Mouse (Mus musculus) adrenal gland, postnatal 10 days (tissue): ENCODE data around the gene Zfp27. TPM values are rescaled to one million over a fixed set of nuclear protein-coding genes. Genes with fewer than 3 reads are reported as not detected.

ENCODE experiments used
- DNase-seq: peaks from one replicate; pipeline ENCODE4 v3.0.0; 2021; ENCODE audit warnings: mixed read lengths
- long read RNA-seq, 2 experiments: library from polyadenylated mRNA; stranded (forward); transcript quantifications; one replicate each; pipeline ENCODE4 v2.0.0; 2021
- total RNA-seq, 2 experiments: library from RNA; stranded (reverse); gene quantifications; 2 replicates each; pipeline ENCODE4 v1.2.3; 2021

Gene Zfp27
- total RNA-seq = 10 to 100 TPM; 10.6 to 13.0 TPM
- long read RNA-seq, experiment 1, partial matches to known transcripts = 1 of 8 reads
- long read RNA-seq, experiment 1, other reads (novel, unspliced or antisense) = 4 of 8 reads
- long read RNA-seq, experiment 2, partial matches to known transcripts = 0 of 8 reads
- long read RNA-seq, experiment 2, other reads (novel, unspliced or antisense) = 7 of 8 reads

DNA sequence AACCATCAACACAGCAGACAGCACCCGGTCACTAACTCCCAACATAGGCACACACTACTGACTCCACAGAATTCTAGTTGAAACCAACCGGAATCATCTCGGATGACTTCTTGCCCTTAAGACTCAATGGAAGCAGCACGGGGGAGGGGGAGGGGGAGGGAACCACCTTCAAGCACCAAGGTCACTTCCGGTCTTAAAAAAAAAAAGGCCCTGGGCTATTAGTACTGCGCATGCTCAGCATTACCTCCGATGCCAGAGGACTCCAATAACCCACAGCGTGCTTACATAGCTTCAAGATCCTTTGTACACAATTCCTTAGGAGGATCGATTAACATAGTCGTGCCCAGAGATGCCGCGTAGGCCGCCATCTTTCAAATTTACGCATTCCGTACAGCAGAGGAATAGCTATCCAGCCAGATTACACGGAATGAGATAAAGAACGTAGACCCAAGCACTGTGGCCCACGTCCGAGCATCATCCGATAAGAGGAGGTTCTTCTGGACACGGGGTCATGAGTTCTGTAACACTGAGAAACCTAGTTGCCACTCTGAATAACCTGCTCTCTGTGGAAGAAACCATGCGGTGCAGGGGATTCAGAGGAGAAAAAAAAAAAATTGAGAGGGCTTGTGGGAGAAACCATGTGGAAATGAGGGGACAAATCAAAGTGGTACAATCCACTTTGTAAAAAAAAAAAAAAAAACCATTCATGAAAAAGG is at the start of gene Zfp27:
TSS of gene Zfp27 (minus strand) at position 607 of the 716 bp plus-strand sequence.
- DNase-seq = peak; percentile 70

DNA sequence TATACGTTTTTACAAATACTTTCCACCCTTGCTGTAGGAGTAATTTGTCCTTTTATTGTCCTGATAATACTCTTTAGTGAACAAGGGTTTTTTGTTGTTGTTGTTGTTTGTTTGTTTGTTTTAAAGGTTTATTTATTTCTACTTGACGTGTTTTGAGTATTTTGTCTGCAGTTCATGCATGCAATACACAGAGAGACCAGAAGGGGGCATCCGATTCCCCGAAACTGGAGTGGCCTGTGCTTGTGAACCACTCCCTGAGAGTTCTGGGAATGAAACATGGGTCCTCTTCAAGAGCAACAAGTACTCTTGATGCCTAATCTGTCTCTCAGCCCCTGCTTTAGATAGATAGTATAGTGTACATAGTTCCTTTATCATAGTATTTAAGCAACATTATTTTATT is 48.4 kb upstream of the Zfp27 start:
- DNase-seq = peak; percentile 63

- peak; percentile 86 for DNase-seq
These were observed 47.4 kb upstream of the Zfp27 start, which contains the start of gene Zfp74 for GRCm38 (mm10) chr7:29953513-29954401. Gene Zfp74 (minus strand): TSS chr7:29954089.

DNA sequence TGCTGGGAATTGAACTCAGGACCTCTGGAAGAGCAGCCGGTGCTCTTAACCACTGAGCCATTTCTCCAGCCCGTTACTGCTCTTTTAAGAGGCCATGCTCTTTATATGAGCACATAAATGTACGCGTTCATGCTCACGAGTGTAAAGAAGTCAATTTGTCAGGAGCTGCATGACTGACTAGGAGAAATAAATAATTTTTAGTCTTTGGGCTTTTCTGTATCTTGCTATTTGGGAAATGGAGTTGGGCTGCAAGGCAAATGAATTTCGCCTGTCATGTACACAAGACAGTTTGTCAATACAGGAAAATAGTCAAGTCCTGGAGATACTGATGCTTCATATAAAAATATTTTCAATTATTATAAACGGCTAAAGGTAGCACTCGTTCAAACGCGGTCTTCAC is 46.7 kb upstream of the Zfp27 start:
- DNase-seq = no peak

GRCm38 (mm10) chr7:29944201-29944600 is 37.8 kb upstream of the Zfp27 start:
- no peak for DNase-seq

- DNase-seq = no peak
These were observed 37.3 kb upstream of the Zfp27 start for GRCm38 (mm10) chr7:29943720-29944119.

DNA sequence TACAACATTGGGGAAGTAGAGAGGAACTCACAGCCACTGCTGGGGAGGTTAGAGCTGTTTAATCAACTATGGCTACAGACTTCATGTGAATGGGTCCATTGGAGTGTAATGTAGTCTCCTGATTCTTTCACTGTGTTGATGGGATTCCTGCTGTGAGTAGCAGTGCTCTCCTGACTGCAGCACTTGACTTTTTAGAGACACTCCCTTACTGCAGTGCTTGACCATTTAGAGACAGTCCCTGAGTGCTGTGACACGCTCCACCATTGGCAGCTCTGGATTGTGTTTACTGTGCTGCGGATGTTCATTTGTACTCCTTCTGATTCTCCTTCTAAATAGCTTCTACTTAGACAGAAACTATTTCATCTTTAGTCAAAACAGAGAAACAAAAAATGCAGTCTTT is 36.4 kb upstream of the Zfp27 start:
- no peak for DNase-seq

DNA sequence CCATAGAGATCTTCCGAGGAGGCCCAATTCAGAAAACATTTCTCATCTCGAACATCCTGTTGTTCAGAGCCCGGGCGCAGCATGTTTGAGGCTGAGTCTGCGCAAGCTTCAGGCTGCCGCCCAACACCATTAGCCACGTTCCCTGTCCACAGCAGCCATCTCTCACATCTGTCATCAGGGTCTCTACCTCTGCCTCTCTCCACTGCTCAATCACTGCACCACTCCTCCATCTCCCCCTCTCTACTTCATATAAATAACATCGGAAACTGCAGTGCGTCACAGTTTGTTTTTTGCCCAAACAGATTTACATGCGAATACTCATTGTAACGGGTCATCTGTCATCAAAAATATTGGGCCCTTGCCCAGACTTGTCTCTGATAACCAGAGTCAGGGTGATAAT is 34.7 kb upstream of the Zfp27 start:
- no peak for DNase-seq

DNA sequence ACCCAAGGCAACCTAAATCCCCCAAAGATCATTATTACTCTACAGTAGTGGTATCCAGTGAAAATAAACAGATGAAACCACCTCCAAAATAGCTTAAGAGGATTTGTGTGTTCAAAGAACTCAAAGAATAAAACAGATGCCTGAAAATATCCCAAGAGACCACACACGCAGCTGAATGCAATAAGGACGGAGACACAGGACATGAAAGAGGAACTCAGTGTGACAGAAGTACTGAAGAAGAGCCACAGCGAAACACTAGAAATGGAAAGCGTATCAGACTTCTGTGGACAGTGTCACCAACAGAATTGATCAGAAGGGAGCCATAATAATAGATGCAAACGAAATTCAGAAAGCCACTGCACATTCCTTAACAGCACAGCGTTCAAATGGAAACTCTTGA is 32.5 kb upstream of the Zfp27 start:
- DNase-seq = no peak

DNA sequence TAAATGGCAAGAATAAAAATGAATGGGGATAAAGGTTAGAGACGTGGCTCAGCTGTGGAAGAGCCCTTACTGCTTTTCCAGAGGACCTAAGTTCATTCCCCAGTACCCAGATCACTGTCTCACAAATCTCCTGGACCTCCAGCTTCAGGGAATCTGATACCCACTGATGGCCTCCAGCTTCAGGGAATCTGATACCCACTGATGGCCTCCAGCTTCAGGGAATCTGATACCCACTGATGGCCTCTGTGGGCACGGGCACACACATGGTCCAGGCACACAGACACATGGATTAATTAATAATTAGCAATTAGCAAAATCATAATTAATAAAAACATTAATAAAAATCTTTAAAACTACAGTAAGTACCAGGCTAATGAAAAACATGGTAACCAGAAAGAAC is 16.4 kb upstream of the Zfp27 start:
- no peak for DNase-seq

DNA sequence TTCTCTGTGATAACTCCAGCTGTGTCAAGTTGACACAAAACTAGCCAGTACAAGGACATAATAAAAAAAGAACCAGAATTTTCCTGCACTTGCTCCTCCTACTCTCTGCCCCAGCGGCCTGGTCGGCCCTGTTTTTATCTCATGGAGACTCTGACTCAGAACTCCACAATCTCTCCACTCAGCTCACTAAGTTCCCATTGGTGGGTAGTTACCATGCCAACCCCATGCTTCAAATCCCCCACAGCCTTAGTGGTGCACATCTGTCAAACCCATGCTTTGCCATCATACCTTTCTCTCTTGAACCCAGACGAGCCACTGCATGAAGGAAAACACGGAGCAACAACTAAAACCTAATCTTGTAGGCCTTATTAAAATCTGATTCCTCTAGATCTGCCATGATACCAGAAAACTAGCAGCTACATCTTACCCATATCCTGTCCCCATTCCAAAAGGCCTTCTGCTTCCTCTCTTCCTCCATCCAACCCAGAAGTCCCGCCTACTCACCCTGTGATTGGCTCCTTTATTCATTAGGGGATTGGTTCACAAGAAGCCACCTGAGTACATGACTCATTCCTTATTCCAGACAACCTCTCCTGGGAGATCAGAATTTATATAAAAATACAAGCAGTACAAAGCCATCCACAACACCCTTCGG is 15.2 kb upstream of the Zfp27 start:
- no peak for DNase-seq

DNA sequence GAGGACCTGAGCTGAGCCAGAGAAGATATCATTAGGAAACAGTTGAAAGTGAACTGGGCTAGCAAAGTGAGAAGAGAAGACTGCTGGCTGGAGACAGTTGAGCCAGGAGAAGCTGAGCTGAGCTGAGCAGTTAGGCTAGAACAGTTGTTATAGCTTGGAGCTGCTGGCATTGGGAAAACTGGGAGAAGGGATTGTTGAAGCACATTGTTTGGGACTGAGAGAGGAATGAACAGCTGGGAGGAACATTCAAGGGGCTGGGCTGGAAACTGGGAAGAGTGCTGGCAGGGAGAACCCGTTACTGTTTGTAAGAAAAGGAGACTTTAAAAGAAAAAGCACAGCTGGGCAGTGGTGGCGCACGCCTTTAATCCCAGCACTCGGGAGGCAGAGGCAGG is 11.7 kb upstream of the Zfp27 start:
- DNase-seq = no peak

DNA sequence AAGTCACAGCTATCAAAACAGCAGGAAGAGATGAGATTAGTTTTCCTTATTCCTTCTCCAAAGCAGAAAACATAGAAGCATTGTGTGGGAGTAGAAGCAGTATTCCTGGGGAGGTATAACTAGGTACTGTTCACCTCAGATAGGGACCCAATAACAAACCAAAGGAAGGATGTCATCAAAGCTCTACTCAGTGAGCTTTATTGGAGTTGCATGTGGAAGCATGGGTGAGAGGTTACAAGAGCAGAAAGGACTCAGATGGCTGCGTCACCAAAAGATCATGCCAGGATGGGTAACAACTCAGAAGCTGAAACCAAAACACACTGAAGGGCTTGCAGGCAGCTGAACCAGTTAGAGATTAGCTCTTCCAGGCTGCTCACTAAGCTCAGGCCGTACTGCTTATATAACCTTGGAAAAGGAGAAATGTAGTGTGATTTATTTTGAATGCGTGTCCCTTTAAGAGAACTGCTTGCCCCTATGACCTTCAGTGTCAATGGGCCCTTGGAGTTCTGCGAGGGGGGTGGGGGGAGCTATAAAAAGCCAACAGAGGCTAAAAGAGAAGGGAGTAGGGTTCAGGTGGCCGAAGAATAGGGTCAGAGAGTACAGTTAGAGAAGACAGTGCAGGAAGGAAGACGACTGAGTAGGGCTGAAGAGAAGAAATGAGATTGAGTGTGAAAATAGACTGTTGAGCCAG is 11.1 kb upstream of the Zfp27 start:
- DNase-seq = peak; percentile 8

DNA sequence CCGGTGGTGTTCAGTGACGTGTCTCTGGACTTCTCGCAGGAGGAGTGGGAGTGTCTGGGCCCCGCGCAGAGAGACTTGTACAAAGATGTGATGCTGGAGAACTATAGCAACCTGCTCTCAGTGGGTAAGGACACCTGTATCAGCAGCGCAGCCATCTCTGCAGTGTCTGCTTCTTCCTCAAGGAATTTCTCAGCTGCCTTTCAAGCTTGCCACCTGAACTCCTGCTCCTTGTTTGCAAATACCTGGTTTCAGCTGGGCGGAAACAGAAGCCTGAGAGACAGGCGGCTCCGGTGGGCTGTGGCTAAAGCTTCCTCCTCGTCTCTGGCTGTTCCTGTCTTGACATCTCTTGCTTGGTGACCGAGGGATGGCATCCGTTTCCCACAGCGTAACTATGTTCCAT is 5.8 kb upstream of the Zfp27 start:
- DNase-seq = no peak

GRCm38 (mm10) chr7:29910252-29910651 is 3.9 kb upstream of the Zfp27 start:
- no peak for DNase-seq

GRCm38 (mm10) chr7:29908130-29908950 is 2.0 kb upstream of the Zfp27 start, which contains the start of gene Zfp383:
Gene Zfp383 (plus strand): TSS chr7:29908223.
- DNase-seq = peak; percentile 86

DNA sequence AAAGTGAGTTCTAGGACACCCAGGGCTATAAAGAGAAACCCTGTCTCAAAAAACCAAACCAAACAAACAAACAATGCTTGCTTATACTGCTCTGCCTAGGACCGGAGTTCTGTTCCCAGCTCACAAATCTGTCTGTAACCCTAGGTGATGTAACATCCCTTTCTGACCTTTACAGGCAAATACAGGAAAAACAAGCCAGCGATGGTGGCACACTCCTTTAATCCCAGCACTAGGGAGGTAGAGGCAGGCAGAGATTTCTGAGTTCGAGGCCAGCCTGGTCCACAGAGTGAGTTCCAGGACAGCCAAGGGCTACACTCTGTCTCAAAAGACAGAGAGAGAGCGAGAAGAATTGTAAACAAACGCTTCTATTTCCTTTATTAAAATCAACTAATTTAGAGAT is 834 bp upstream of the Zfp27 start:
- DNase-seq = no peak

DNA sequence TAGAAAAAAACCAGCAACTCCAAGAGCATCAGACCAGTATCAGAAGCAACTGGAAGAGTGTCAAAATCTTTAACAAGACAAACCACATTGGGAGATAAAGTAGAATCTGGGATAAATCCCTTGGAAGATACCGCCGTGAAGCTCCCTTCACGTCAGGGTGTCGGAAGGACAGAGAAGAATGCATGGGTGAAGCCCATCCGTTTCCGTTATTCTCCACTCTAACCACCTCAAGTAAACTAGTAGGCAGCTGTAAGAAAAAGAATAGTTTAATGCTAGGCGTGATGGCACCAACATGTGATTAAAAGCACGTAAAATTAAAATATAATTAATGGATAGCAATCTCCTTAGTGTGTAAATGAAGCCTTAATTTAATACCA is 298 bp upstream of the Zfp27 start:
- DNase-seq = no peak

GRCm38 (mm10) chr7:29904101-29904500 is 2.3 kb downstream of the Zfp27 start:
- DNase-seq = no peak

- DNase-seq = no peak
These were observed 8.0 kb downstream of the Zfp27 start for GRCm38 (mm10) chr7:29898351-29898750.

GRCm38 (mm10) chr7:29892756-29893155 is 13.6 kb downstream of the Zfp27 start:
- DNase-seq = no peak
